Mouse (Mus musculus) midbrain, embryonic 10.5 days (tissue): ENCODE measurements around the gene Pnpla6. TPM values are rescaled to one million over a fixed set of nuclear protein-coding genes. Genes with fewer than 3 reads are reported as not detected.

ENCODE experiments used
- DNase-seq: peaks from one replicate; pipeline ENCODE4 v3.0.0-alpha.2; 2017; ENCODE audit warnings: low spot score
- H3K27ac ChIP-seq: fragments of 300-500 bp; sonication (generic); replicated peaks from 2 replicates; pipeline ENCODE4 v1.5.1; 2016; ENCODE audit warnings: mild to moderate bottlenecking
- H3K27me3 ChIP-seq: fragments of 300-500 bp; sonication (generic); 2 replicates; pipeline ENCODE4 v1.6.1; 2016; ENCODE audit warnings: low read depth, mild to moderate bottlenecking; ENCODE audit not compliant: poor library complexity, severe bottlenecking
- H3K36me3 ChIP-seq: fragments of 300-500 bp; sonication (generic); 2 replicates; pipeline ENCODE4 v1.6.1; 2016; ENCODE audit warnings: mild to moderate bottlenecking, moderate library complexity
- H3K4me1 ChIP-seq: fragments of 300-500 bp; sonication (generic); 2 replicates; pipeline ENCODE4 v1.6.1; 2016
- H3K4me3 ChIP-seq: fragments of 300-500 bp; sonication (generic); 2 replicates; pipeline ENCODE4 v1.5.1; 2016; ENCODE audit warnings: mild to moderate bottlenecking, moderate library complexity
- H3K9me3 ChIP-seq: fragments of 300-500 bp; sonication (generic); replicated peaks from 2 replicates; pipeline ENCODE4 v1.6.1; 2016; ENCODE audit warnings: mild to moderate bottlenecking
- WGBS: fragments of 180-500 bp; shearing (Covaris S2); methylation state at CpG from one replicate; pipeline ENCODE4 v1.1.7; 2016; 5-methylcytosine and 5-hydroxymethylcytosine counted together
- polyA plus RNA-seq: library from polyadenylated mRNA; unstranded; fragments of >200 nt; fragmentation: Nextera tagmentation; extraction: Ambion mirVana; gene quantifications from 2 replicates; pipeline ENCODE4 v1.2.1, GENCODE M21; 2016

The Pnpla6 gene
- polyA plus RNA-seq, 1 experiment from 2014 or later, result 20.0 TPM

DNA sequence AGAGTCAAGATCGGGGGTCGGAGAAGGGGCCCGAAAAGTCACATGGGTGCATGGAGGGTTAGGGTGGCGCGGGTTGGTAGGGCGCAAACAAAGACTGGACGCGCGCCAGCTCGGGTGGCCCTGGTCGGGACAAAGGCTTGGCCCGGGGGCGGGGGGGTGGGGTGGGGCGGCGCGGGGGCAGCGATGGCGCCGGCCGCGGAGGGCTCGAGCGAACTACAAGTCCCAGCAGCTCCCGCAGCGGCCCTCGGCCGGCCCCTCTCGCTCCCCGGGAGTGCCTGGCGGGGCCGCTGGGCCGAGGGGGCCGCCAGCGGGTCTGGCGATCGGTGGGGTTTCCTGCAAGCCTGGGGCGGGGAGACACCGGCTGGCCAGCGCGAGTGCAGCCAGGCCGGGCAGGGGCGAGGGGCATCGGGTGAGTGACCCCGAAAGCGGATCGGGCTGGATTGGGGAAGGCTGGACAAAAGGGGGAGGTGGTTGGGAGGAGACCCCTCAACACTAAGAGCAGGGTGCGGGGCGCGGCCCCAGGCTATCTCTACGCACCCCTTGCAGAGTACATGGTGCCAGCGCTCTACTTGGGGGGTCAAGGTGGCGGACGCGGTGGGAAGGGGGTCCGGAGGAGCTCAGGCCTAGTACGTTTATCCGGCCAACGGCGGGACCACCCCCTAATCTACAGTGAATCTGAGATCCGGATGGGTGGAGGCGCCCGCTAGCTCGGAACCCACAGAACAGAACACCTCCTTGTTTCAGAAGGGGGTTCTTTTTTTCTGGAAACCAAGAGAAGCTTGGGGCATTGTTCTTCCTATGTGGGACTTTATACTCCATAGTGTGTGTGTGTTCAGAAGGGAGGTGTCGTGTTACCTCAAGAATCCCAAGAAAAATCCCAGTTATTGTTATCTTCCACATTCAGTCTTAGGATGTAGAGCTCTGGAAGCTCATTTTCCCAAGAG lies 22.0 kb upstream of the Pnpla6 start, which contains the start of gene Zfp358:
Zfp358 (plus strand) TSS at position 238 of the 944 bp plus-strand sequence.
- WGBS, result 1% methylated on average over 64 of the region's 64 CpGs
- H3K36me3 ChIP-seq, result peaks cover 42% of the 10 kb centered on the region
- peak within 1 kb of the TSS; percentile 90 for H3K4me3 ChIP-seq
- peak; percentile 91 for DNase-seq
- no peaks in the 10 kb centered on the region for H3K27me3 ChIP-seq
- peaks cover 25% of the 10 kb centered on the region for H3K4me1 ChIP-seq
- H3K9me3 ChIP-seq, result peaks cover 23% of the 10 kb centered on the region
- peak within 1 kb of the TSS; percentile 99 for H3K27ac ChIP-seq

DNA sequence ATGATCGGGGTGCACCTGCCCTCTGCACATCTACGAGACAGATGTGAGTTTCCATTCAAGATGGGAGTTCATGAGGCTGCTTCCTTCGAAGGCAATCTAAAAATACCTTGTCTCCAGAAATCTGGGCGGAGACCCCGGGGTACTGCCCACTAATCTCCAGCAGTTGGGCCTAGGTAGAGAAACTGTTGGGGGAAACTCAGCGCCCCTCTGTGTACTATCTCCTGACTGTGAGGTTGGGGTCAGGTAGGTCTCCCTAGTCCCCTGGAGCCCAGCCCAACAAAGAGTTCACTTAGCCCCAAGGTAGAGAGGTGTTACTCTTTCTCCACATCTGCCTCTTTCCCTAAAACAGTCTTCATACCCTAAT lies 21.4 kb upstream of the Pnpla6 start:
- peak overlapping the region; percentile 90 for H3K4me3 ChIP-seq
- peaks cover 25% of the 10 kb centered on the region for H3K4me1 ChIP-seq
- no peaks in the 10 kb centered on the region for H3K27me3 ChIP-seq
- peaks cover 23% of the 10 kb centered on the region for H3K9me3 ChIP-seq
- WGBS, result 59% methylated on average over 6 of the region's 6 CpGs
- H3K36me3 ChIP-seq, result peaks cover 45% of the 10 kb centered on the region
- no peak for DNase-seq
- H3K27ac ChIP-seq, result peak overlapping the region; percentile 99

DNA sequence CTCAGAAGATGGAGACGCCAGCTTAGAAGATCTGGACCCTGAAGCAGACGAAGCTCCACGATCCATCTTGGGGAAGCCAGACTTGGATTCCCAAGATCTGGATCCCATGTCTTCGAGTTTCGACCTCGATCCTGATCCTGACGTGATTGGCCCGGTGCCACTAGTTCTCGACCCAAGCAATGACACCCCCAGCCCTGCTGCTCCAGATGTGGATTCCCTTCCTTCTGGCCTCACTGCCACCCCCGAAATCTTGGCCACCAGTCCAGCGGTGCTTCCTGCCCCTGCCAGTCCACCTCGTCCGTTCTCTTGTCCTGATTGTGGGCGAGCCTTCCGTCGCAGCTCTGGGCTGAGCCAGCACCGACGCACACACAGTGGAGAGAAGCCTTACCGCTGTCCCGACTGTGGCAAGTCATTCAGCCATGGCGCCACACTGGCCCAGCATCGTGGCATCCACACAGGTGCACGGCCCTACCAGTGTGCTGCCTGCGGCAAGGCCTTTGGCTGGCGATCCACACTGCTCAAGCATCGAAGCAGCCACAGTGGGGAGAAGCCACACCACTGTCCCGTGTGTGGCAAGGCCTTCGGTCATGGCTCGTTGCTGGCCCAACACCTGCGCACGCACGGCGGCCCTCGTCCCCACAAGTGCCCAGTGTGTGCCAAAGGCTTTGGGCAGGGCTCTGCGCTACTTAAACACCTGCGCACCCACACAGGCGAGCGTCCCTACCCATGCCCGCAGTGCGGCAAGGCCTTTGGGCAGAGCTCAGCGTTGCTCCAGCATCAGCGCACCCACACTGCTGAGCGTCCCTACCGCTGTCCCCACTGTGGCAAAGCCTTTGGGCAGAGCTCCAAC lies 19.4 kb upstream of the Pnpla6 start:
- DNase-seq, result no peak
- H3K4me1 ChIP-seq, result peaks cover 32% of the 10 kb centered on the region
- H3K36me3 ChIP-seq, result peaks cover 45% of the 10 kb centered on the region
- no peaks in the 10 kb centered on the region for H3K27me3 ChIP-seq
- no peak overlapping the region for H3K27ac ChIP-seq
- 93% methylated on average over 44 of the region's 44 CpGs for WGBS
- H3K9me3 ChIP-seq, result peaks cover 23% of the 10 kb centered on the region
- H3K4me3 ChIP-seq, result peak overlapping the region; percentile 19; the same call in 1 of the 2 replicates

DNA sequence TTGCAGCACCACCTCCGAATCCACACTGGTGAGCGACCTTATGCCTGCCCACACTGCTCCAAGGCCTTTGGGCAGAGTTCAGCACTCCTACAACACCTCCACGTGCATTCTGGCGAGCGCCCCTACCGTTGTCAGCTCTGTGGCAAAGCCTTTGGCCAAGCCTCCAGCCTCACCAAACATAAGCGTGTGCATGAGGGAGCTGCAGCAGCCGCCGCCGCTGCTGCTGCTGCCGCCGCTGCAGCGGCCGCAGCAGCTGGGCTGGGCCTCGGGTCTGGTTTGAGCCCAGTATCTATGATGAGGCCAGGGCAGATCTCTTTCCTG lies 18.8 kb upstream of the Pnpla6 start:
- H3K9me3 ChIP-seq, result peaks cover 23% of the 10 kb centered on the region
- H3K36me3 ChIP-seq, result peaks cover 45% of the 10 kb centered on the region
- WGBS, result 92% methylated on average over 15 of the region's 15 CpGs
- no peaks in the 10 kb centered on the region for H3K27me3 ChIP-seq
- peaks cover 38% of the 10 kb centered on the region for H3K4me1 ChIP-seq
- no peak overlapping the region for H3K27ac ChIP-seq
- H3K4me3 ChIP-seq, result peak overlapping the region; percentile 19; the same call in 1 of the 2 replicates
- no peak for DNase-seq

DNA sequence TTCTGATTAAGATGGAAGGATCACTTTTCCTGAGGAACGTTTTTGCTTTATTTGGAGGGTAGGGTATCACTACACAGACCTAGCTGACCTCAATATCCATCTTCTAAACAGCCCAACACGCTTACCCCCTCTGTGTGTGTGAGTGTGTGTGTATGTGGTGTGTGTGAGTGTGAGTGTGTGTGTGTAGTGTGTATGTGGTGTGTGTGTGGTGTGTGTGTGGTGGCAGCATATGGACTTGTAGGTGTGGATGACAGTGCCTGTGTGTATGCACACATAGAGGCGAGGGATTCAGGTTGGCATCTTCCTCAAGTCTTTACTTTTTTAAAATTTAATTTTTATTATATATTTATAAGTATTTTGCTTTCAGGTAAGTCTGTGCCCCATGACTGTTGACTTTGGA lies 16.6 kb upstream of the Pnpla6 start:
- Histone ChIP-seq H3K27ac (no peak overlapping the region), H3K36me3 (peaks cover 45% of the 10 kb centered on the region), H3K4me3 (no peak overlapping the region), H3K27me3 (no peaks in the 10 kb centered on the region), H3K4me1 (peaks cover 40% of the 10 kb centered on the region), H3K9me3 (peaks cover 23% of the 10 kb centered on the region)
- WGBS, result 89% methylated on average over 3 of the region's 3 CpGs
- DNase-seq, result no peak

DNA sequence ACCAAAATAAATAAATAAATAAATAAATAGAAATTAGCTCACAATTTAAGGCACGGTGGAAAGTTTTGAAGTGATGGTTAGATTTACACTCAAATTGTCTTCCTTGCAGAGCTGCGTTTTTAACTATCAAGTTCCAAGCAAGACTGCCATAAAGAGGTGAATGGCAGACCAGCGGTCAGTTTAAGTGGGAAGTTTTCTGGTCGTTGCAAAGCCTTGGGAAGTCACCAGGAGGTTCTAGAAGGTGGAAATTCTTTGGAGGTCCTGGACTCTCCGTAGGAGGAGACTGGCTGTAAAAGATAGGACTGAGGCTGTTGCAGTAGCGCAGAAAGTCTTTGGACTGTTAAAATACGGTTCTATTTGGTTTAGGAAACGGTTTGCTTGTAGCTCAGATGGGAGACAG lies 15.4 kb upstream of the Pnpla6 start:
- 11% methylated on average over 8 of the region's 8 CpGs for WGBS
- DNase-seq, result no peak
- Histone ChIP-seq H3K4me1 (peaks cover 32% of the 10 kb centered on the region), H3K9me3 (peaks cover 18% of the 10 kb centered on the region), H3K27me3 (no peaks in the 10 kb centered on the region), H3K4me3 (peak overlapping the region; percentile 85), H3K36me3 (peaks cover 37% of the 10 kb centered on the region), H3K27ac (peak overlapping the region; percentile 93)

DNA sequence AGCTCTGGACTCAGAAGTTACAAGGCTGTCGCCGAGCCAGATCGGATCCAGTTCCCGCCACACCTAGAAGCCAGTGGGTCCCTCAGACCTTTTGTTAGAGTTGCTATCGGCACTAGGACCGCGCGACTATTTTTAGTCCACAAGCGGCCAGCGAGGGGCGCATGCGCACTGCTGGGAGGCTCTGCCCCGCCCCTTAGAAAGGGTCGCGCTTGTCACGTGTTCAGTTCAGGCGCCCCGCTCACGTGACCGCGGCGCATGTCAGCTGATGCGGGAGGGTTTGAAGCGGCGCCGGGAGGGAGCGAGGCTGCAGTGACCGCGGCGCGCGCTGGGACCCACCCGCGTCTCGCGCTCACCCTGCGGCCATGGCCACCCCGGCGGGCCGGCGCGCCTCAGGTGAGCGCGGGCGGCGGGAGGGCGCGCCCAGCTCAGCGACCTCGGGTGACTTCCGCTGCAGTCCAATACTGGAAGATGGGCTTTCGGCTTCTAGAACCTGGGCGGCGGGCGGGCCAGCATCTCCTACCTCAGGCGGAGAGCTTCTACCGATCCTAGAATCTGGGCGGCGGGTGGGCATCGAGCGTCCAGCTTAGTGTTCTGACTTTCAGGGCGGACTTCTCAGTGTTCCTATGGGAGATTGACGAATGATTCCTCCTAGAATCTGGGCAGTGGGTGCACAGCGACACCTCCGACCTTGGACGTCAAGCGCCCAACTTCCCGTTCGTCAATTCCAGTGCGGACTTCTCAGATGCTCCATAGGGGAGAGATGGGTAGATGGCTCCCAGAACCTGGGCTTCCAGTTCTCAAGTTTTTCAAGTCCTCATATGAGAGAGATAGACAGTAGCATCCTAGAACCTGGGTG lies 14.7 kb upstream of the Pnpla6 start, which contains the start of gene Mcoln1:
Mcoln1 (plus strand) TSS at position 223 of the 856 bp plus-strand sequence.
- DNase-seq, result peak; percentile 99
- peaks cover 32% of the 10 kb centered on the region for H3K4me1 ChIP-seq
- H3K4me3 ChIP-seq, result peak within 1 kb of the TSS; percentile 85
- no peaks in the 10 kb centered on the region for H3K27me3 ChIP-seq
- H3K9me3 ChIP-seq, result peaks cover 11% of the 10 kb centered on the region
- H3K27ac ChIP-seq, result peak within 1 kb of the TSS; percentile 93
- peaks cover 34% of the 10 kb centered on the region for H3K36me3 ChIP-seq
- under 1% methylated on average over 70 of the region's 70 CpGs for WGBS

DNA sequence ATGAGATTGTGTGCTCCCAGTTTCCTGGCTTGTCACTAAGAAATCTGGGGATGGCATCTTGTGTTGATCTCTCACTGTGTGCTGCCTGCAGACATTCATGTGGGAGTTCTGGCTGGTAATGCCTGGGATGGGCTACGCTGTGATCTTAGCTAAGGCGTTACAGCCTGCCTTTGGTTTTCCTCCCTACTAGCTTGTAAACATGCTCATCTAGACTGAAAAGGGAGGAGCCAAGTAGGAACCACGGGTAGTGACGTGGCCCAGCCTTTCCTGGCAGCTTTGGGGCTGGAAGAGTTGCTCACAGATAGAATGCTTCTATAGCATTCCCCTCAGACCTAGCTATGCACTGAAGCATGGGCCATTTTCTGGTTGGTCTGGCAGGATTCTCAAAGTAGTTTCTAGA lies 13.0 kb upstream of the Pnpla6 start:
- H3K36me3 ChIP-seq, result peaks cover 34% of the 10 kb centered on the region
- H3K4me1 ChIP-seq, result peaks cover 26% of the 10 kb centered on the region
- no peak overlapping the region for H3K4me3 ChIP-seq
- H3K27ac ChIP-seq, result no peak overlapping the region
- H3K27me3 ChIP-seq, result no peaks in the 10 kb centered on the region
- no peak for DNase-seq
- 83% methylated on average over 4 of the region's 4 CpGs for WGBS
- no peaks in the 10 kb centered on the region; the same call in 1 of the 2 replicates for H3K9me3 ChIP-seq

DNA sequence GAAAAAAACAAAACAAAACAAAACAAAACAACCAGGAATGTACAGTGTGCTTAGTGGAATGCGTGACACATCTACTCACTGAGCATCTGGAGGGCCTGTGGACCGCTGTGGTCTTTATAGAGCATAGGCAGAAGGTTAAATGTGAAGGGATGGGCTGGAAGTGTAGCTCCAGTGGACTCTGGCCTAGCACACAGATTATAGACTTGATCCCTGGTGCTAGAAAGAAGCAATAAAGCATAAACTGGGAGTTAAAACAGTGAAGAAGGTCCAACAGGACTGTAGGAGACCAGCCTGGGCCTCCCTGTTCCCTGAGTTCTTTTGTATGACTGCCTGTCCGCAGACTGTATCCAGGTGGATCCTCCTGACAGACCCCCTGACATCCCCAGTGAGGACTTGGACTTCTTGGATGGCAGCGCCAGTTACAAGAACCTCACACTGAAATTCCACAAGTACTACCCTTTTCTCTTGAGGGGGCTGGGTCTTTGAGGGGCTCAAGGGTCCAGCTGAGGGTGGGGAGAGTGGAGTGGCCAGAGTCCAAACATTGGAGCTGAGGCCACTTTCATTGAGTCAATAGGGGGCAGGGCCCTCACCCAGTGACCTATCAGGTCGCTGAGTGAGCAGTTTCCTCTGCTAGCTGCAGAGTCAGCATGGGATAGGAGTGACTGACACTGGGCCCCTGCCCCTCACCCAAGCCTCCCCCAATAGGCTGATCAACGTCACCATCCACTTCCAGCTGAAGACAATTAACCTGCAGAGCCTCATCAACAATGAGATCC lies 7.0 kb upstream of the Pnpla6 start:
- H3K36me3 ChIP-seq, result peaks cover 79% of the 10 kb centered on the region
- no peak overlapping the region for H3K27ac ChIP-seq
- DNase-seq, result no peak
- 88% methylated on average over 6 of the region's 6 CpGs for WGBS
- no peak overlapping the region for H3K4me3 ChIP-seq
- no peaks in the 10 kb centered on the region for H3K4me1 ChIP-seq
- no peaks in the 10 kb centered on the region for H3K27me3 ChIP-seq
- no peaks in the 10 kb centered on the region for H3K9me3 ChIP-seq

DNA sequence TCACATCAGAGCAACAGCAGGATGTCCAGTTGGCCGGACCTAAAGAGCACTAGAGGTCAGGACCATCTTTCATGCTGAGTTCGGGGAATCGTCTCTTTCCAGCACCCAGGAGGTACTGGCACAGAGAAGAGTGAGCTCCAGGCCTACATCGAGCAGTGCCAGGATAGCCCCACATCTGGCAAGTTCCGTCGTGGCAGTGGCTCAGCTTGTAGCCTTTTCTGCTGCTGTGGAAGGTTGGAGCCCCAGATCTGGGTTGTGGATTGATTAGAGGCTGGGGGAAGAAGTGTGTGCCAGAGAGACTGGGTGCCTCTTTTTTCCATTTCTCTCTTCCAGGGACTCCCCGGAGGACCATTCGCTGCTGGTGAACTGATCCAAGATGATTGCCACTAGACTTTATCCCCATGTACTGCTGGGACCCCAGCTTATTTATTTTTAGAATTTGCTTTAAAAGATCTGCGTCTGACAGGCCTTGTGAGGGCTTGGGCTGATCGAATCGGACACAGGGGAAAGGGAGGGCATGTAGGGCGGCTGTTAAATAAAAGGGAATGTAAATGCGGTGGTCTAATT lies 420 bp upstream of the Pnpla6 start:
- peaks cover 23% of the 10 kb centered on the region for H3K4me1 ChIP-seq
- no peaks in the 10 kb centered on the region for H3K27me3 ChIP-seq
- H3K9me3 ChIP-seq, result no peaks in the 10 kb centered on the region
- DNase-seq, result no peak
- H3K4me3 ChIP-seq, result peak overlapping the region; percentile 65
- peaks cover 49% of the 10 kb centered on the region for H3K36me3 ChIP-seq
- WGBS, result 38% methylated on average over 13 of the region's 13 CpGs
- peak overlapping the region; percentile 78 for H3K27ac ChIP-seq

DNA sequence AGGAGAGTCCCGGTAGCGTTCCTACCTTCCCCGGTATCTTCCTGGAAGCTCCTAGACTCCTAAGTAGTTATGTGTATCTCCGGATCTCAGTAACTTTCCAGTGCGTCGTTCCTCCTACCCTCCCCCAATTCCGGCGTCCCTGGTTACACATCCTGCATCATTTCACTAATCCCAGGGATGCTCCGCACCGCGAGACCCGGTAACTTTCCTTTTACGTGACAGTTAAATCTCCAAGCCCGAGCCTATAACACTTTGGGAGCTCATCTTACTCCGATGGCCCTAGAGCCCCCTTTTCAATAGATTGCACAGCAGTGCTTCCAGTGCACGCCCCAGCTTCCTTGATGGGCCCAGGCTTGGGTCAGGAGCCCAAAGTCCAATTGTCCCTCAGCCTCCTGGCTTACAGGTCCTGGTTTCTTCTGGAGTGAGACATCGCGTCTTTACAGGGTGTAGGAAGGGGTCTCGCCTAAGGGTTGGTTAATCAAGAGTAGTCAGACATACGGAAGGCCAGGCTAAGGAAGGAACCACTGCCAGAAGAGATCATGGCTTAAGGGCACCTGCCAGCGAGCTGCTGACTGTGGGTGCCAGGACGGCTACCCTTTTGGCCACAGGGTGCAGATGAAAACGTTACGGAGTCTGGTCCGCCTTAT lies 710 bp downstream of the Pnpla6 start:
- H3K4me3 ChIP-seq, result peak overlapping the region; percentile 65
- peak; percentile 49 for DNase-seq
- WGBS, result under 1% methylated on average over 25 of the region's 25 CpGs
- peaks cover 23% of the 10 kb centered on the region for H3K4me1 ChIP-seq
- peaks cover 38% of the 10 kb centered on the region for H3K36me3 ChIP-seq
- H3K27ac ChIP-seq, result peak overlapping the region; percentile 78
- H3K27me3 ChIP-seq, result no peaks in the 10 kb centered on the region
- H3K9me3 ChIP-seq, result no peaks in the 10 kb centered on the region
